Mouse (Mus musculus) lung, adult 18-20 months (tissue): Measurements from ENCODE around the gene Tor1aip2.

Experiments
- DNase-seq, 2 experiments: peaks; one replicate each; pipeline ENCODE4 v3.0.0; 2022; ENCODE audit warnings: mixed read lengths in 2 of 2

The Tor1aip2 gene

GRCm38 (mm10) chr1:156041451-156042241 is 6.4 kb downstream of the Tor1aip2 start:
- DNase-seq: no peak

- no peak for DNase-seq
Observed at GRCm38 (mm10) chr1:156042481-156042880, 7.3 kb downstream of the Tor1aip2 start.

GRCm38 (mm10) chr1:156043027-156043426 is 7.8 kb downstream of the Tor1aip2 start:
- DNase-seq: peak; percentile 37 to 46

DNA sequence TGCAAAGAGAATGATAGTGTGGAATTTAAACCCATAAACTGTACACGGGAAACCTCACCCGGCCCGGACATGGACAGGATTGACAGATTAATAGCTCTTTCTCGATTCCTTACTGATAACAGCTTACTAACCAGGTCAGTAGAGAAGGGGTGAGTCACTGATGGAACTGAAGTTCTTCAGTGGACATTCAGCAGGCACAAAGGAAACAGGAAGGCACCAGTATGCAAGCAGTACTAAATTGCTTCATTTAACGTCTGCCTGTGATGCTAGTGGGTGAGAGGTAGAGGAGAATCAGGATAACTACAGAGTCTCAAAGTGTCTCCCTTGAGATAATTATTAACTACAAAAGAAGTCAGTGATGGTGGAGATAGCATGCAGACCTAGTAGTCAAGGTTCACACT is 9.0 kb downstream of the Tor1aip2 start:
- no peak for DNase-seq

DNA sequence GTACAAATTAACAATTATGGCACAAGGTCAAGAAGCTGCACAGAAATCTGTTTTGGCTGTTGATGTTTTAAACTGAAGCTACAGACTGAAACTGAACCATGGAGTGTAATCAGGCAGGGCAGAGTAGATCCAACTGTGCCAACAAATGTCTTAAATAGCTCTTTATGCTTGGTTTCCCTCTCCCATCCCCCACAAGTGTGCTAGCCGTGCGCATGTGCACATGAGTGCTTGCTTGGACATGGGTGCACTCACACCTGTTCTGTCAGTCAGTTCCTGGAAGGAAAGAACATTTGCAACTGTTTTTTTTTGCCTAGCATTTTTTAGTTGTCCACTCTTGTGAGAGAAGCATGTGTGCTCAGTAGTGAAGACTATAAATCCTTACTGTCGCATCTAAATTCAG is 11.5 kb downstream of the Tor1aip2 start:
- peak in 1 of 2 experiments; percentile 29 for DNase-seq

DNA sequence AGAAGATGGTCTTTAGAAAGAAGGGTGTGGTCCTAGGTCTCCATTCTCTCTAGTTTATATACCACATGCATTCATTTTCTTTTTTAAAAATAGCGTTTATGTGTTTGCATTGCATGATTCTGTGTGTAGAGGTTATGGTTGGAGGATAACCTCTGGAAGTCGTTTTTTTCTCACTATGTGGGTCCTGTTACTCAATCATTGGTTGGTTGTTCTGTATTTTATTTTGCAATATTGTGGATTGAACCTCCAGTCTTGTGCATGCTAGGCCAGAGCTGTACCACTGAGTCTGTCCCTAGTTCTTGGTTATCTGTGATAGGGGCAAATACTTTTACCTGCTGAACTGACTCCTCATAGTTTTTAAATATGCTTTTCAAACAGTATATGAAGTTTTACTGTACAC is 23.0 kb downstream of the Tor1aip2 start:
- no peak for DNase-seq

DNA sequence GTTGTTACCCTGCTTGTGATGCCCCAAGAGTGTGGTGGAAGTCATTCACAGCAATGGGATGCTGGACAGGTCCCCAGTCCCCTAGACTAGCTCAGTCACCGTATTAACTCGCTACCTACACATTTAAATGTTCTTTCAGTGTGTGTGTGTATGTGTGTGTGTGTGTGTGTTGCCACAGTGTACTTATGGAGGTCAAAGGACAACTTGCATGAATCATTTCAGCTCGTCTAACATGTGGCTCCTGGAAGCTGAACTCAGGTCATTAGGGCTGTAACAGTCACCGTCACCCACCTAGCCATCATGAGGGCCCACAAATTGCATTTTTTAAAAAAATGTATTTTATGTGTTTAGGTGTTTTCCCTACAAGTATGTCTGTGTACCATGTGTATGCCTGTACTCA is 27.0 kb downstream of the Tor1aip2 start:
- no peak for DNase-seq

- DNase-seq: no peak
Observed at GRCm38 (mm10) chr1:156066133-156066532, 30.9 kb downstream of the Tor1aip2 start.

DNA sequence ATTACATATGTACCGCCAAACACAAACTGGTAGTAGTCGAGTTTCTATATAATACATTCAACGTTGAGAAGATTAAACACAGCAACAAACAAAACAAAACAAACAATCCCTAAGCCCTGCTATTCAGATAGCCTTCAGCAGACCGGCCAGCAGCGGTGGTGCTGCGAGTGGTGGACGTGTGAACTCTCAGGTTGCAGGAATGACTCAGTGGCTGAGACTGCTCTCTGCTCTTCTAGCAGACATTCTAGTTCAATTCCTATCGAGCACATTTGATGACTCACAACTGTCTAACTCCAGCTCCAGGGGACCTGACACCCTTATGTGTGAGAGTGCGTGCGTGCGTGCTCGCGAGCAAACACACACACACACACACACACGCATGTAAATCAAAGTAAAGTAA is 34.9 kb downstream of the Tor1aip2 start:
- no peak for DNase-seq

DNA sequence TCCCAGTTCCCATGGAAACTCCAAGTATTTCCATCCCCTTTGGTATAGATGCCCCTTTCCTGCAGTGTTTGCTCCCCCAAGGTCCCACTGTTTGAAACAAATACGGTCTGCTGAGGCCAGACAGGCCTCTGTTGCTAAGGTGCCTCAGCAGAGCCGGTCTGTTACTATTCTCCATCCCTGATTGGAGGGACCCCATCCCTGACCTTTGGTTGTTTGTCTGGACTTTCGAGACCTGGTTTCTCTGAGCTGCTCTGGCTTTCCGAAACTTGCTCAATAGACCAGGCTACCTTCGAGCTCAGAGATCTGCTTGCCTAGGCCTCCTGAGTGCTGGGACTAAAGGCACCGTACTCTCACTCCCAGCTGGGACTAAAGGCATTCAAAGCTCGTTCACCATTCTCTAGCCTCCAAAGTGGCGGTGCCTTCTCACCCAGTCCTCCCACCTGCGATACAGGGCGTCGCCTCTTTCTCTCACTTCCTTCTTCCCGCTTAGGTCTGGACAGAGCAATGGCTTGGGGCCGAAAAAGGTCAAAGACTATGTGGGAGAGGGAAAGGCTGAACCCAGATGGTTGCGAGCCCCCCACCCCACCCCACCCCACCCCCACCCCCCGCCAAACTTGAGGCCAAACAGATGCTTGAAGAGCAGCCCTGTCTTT is 38.1 kb downstream of the Tor1aip2 start:
- DNase-seq: peak; percentile 18 to 23

- peak; percentile 10 to 26 for DNase-seq
Observed at GRCm38 (mm10) chr1:156074575-156074974, 39.4 kb downstream of the Tor1aip2 start.

- DNase-seq: no peak
Observed at GRCm38 (mm10) chr1:156076474-156076873, 41.3 kb downstream of the Tor1aip2 start.

DNA sequence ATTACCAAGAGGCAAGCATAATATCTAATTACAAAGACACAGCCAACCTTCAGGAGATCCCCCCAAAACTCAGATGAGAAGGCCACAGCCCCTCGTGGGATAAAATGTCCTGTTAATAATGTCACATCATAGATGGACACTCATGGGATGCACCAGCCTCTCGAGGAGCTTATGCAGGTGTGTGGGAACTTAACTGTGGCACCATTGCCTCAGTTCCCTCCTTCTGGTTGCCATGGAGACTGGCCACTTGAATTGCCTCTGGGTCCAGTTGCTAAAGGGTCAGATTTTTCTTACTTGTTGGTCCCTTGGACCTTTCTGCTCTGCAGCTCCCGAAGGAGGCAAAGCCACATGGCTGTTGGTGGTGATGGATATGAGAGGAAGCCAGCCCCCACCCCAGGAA is 42.5 kb downstream of the Tor1aip2 start:
- DNase-seq: no peak

- DNase-seq: no peak
Observed at GRCm38 (mm10) chr1:156084603-156085002, 49.4 kb downstream of the Tor1aip2 start.

GRCm38 (mm10) chr1:156085770-156086169 is 50.6 kb downstream of the Tor1aip2 start:
- DNase-seq: no peak

- no peak for DNase-seq
Observed at GRCm38 (mm10) chr1:156087586-156087985, 52.4 kb downstream of the Tor1aip2 start.

DNA sequence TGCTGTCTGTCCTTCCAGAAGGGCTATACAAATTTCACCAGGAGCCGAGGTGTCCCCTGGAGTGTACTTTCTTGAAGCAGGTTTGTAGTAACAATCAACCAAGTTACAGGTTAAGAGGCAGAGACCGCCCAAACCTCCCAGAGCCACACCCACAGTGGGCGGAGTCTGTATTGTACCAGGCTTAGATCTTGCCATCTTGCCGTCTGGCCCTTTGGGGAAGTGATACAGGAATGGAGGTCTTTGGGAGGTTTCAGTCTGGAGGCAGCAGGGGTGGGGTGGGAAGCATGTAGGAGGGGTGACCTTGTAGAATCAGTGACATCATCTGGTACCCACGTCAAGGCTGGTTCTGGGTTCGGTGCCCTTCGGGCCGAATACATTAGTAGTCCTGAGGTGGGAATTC is 54.4 kb downstream of the Tor1aip2 start:
- no peak for DNase-seq

- no peak for DNase-seq
Observed at GRCm38 (mm10) chr1:156090042-156090441, 54.8 kb downstream of the Tor1aip2 start.

DNA sequence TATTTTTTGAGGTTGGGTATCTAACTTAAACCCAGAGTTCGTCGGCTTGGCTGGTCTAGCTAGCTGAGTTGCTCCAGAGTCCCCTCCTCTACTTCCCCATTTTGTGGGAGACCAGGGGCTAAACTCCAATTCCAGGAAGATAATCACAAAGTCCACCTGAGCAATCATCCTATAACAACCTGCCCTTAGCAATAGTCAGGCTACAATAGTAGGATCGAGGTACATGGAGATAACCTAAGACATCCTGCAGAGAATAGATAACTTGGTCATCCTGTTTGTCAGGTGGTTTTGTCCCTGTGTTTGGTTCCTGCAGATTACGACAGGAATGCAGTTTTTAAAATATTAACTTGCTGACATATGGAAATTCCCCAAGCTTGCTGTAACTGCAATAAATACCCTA is 56.6 kb downstream of the Tor1aip2 start:
- DNase-seq: no peak

- DNase-seq: no peak
Observed at GRCm38 (mm10) chr1:156103763-156104162, 68.6 kb downstream of the Tor1aip2 start.

- DNase-seq: no peak
Observed at GRCm38 (mm10) chr1:156105381-156105780, 70.2 kb downstream of the Tor1aip2 start.

DNA sequence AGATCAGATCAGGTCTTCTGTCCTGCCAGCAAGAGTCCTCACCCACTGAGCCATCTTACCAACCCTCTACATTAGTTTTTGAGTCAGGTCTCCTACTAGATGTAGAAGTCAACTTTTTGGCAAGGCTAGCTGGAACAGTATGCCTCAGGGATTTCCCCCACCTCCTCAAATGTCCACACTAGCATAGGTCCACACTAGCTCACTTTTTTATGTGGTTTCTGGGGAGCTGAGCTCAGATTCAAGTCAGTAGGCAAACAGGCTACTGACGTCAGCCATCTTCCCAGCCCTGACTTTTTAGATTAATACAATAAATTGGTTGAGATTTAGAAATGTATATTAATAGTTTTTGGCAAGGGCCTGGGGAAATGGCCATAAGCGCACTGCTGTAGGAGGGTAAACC is 72.2 kb downstream of the Tor1aip2 start:
- no peak for DNase-seq

DNA sequence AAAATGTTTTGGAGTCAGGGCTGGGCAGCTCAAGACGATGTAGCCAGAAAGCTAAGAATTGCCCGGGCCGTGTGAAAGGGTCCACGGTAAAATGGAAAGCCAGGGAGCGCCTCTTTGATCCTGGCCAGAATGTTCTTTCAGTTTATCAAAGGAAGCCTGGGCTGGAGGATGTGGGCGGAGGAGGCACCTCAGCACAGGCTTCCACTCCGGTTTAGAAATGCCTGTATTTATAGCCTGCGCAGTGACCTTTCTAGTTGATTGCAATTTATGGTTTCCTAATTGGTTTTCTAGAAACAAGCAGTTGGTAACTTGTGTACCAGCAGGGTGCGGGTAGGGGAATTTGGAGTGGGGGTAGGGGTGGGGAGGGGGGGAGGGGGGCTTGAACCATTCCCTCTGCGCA is 73.2 kb downstream of the Tor1aip2 start:
- DNase-seq: no peak

DNA sequence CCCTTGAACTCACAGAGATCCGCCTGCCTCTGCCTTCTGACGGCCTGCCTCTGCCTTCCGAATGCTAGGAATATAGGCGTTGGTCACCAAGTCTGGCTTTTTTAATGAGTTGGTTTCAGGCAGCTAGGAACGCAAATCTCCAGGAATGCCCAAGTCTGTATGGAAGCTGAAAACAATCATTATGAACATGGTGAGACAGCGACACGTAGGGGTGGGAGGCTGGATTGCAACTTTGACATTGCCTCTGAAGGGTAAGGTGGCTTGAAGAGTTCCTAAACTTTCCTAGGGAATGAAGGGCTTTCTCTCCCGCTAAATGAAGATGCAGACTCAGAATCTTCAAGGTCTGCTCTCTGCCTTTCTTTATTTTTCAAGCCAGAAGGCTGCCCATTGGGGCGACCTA is 75.9 kb downstream of the Tor1aip2 start:
- no peak for DNase-seq

- DNase-seq: no peak
Observed at GRCm38 (mm10) chr1:156111728-156112127, 76.5 kb downstream of the Tor1aip2 start.
